Comparison of ENCODE assay signal across 8 mouse cellular contexts in the genomic region with DNA sequence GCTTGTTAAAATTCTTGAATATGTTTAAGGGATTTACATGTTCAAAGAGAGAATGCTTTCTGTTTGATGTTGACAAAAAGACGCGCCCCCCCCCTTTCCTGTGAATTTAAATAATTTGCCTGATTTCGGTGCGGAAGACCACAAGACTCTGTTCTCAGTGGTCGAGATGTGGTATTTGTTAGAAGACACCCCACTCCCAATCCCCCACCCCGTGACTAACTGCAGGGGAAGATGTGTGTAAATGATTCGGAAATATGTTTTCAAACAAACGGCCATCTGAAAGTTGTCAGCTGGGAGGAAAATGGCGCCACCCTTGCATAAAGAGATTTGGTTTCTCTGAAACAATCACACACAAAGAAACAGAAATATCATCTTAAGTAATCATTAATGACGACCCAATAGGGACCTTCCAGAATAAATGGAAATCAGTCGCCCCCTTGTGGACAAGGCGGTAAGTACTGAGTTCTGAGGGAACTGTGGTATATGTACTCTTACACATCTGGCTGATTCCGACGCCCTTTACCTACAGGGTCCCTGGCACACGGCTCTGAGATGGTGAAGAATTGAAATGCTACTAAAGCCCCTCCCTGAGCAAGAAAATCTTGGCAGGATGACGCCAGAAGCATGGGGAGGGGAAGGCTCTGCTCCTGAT. TPM values are rescaled to one million over a fixed set of nuclear protein-coding genes. Genes with fewer than 3 reads are reported as not detected.
DNase-seq lines count a peak whose midpoint lies in the region; ATAC-seq and TF ChIP-seq lines count a peak whose summit lies in the region.

No protein-coding gene starts in this region.

- TF ChIP-seq CTCF in gastrocnemius, adult 2 months (IDR thresholded peaks at IDR 0.05), result peak; percentile 81
- TF ChIP-seq CTCF in kidney, adult 2 months (conservative IDR thresholded peaks at IDR 0.05; ENCODE audit: insufficient read depth, insufficient read length, low read depth, low read length), result peak; percentile 45
- TF ChIP-seq CTCF in midbrain, postnatal 0 days (IDR thresholded peaks at IDR 0.05), result peak; percentile 91

- peak; percentile 68 for DNase-seq in ovary, postnatal 10 days (ENCODE audit: low spot score)
- no peak for DNase-seq in ovary, adult 18-20 months (ENCODE audit: low spot score)
- DNase-seq in cerebellum, postnatal 4 days (ENCODE audit: low spot score in 2 of 2), result peak; percentile 67 to 83
- peak; percentile 73 for DNase-seq in gastrocnemius, adult 2 months
- peak; percentile 74 for DNase-seq in kidney, adult 2 months
- DNase-seq in left cerebral cortex, postnatal 36 days (ENCODE audit: low spot score in 2 of 2), result peak; percentile 28 to 61
- peak; percentile 90 for DNase-seq in midbrain, postnatal 0 days (ENCODE audit: low spot score)
- DNase-seq in thymus, postnatal 14 days, result peak; percentile 44

- 24% methylated on average over 16 of the region's 16 CpGs for WGBS in kidney, adult 2 months
- 13% methylated on average over 16 of the region's 16 CpGs for WGBS in midbrain, postnatal 0 days

- no peak for TF ChIP-seq POLR2A in kidney, adult 2 months (IDR thresholded peaks at IDR 0.05; ENCODE audit: low read depth, low read length)

- peak; percentile 63; the same call in 1 of the 2 replicates for ATAC-seq in midbrain, postnatal 0 days (ENCODE audit: low FRiP score)

- no peak overlapping the region for H3K9ac ChIP-seq in midbrain, postnatal 0 days (replicated peaks; ENCODE audit: low read length, poor library complexity, severe bottlenecking)

- H3K27me3 ChIP-seq in kidney, adult 2 months (replicated peaks; ENCODE audit: control insufficient read depth, insufficient read depth, low read length), result no peaks in the 10 kb centered on the region
- H3K27me3 ChIP-seq in midbrain, postnatal 0 days (ENCODE audit: insufficient read depth, low read length), result no peaks in the 10 kb centered on the region

- H3K9me3 ChIP-seq in midbrain, postnatal 0 days (ENCODE audit: low read length), result no peaks in the 10 kb centered on the region

- intact Hi-C loops in gastrocnemius, adult 2 months (cut with DNase I), result loop anchor here (1.0 to 5.0 kb wide), 2 partner anchors 95 to 143 kb away; no protein-coding TSS in a partner anchor
- intact Hi-C loops in left cerebral cortex, postnatal 36 days (cut with DNase I), result loop anchor here (1.0 kb wide), 1 partner anchor 143 kb away; no protein-coding TSS in a partner anchor

- H3K36me3 ChIP-seq in kidney, adult 2 months (ENCODE audit: control insufficient read depth, insufficient read depth, low read length), result no peaks in the 10 kb centered on the region
- no peaks in the 10 kb centered on the region for H3K36me3 ChIP-seq in midbrain, postnatal 0 days (ENCODE audit: insufficient read depth, low read length)

- H3K4me1 ChIP-seq in kidney, adult 2 months (ENCODE audit: control insufficient read depth, insufficient read depth, low read length), result no peaks in the 10 kb centered on the region
- no peaks in the 10 kb centered on the region for H3K4me1 ChIP-seq in midbrain, postnatal 0 days (ENCODE audit: insufficient read depth, low read length)

- H3K4me3 ChIP-seq in gastrocnemius, adult 2 months, result peak overlapping the region; percentile 34; the same call in 1 of the 2 replicates
- H3K4me3 ChIP-seq in kidney, adult 2 months (ENCODE audit: insufficient read depth, low read depth, low read length), result no peak overlapping the region
- H3K4me3 ChIP-seq in midbrain, postnatal 0 days (ENCODE audit: low read depth, low read length), result no peak overlapping the region

- H3K4me2 ChIP-seq in midbrain, postnatal 0 days (ENCODE audit: low read depth, low read length, poor library complexity, severe bottlenecking), result peak overlapping the region; percentile 9; the same call in 1 of the 2 replicates

- H3K27ac ChIP-seq in gastrocnemius, adult 2 months, result no peak overlapping the region
- H3K27ac ChIP-seq in kidney, adult 2 months (ENCODE audit: insufficient read depth, low read depth, low read length), result no peak overlapping the region
- no peak overlapping the region; the same call in 1 of the 2 replicates for H3K27ac ChIP-seq in midbrain, postnatal 0 days (ENCODE audit: low read depth, low read length)

RNA-seq across cellular contexts. Expression of a gene that starts 4.2 kb away (rescaled TPM):
- total RNA-seq in gastrocnemius, adult 2 months (2021), result not detected
- polyA plus RNA-seq in kidney, adult 2 months (2012; rRNA removed), result not detected in 2 replicates
- total RNA-seq in left cerebral cortex, postnatal 36 days (2021), result not detected
- not detected in 2 replicates for total RNA-seq in midbrain, postnatal 0 days (2014; rRNA removed)
- not detected in 2 replicates for polyA plus RNA-seq in midbrain, postnatal 0 days (2015; fragmentation: Nextera tagmentation; extraction: Ambion mirVana)

RNA-seq across cellular contexts. Expression of a gene that starts 16.0 kb away (rescaled TPM):
- not detected for total RNA-seq in gastrocnemius, adult 2 months (2021)
- polyA plus RNA-seq in kidney, adult 2 months (2012; rRNA removed), result 16.4 and 17.6 TPM in 2 replicates
- total RNA-seq in left cerebral cortex, postnatal 36 days (2021), result under 1 TPM in 1 of 2 experiments, not detected in 1; 0.11 TPM
- total RNA-seq in midbrain, postnatal 0 days (2014; rRNA removed), result 0.05 and 0.28 TPM in 2 replicates
- polyA plus RNA-seq in midbrain, postnatal 0 days (2015; fragmentation: Nextera tagmentation; extraction: Ambion mirVana), result 0.04 TPM in 1 of 2 replicates, not detected in the other

RNA-seq across cellular contexts. Expression of a gene that starts 59.8 kb away (rescaled TPM):
- not detected for total RNA-seq in gastrocnemius, adult 2 months (2021)
- not detected in 2 replicates for polyA plus RNA-seq in kidney, adult 2 months (2012; rRNA removed)
- total RNA-seq in left cerebral cortex, postnatal 36 days (2021), result not detected
- not detected in 2 replicates for total RNA-seq in midbrain, postnatal 0 days (2014; rRNA removed)
- not detected in 2 replicates for polyA plus RNA-seq in midbrain, postnatal 0 days (2015; fragmentation: Nextera tagmentation; extraction: Ambion mirVana)
